Mouse (Mus musculus): ENCODE results near the gene Ldhal6b. TPM values are rescaled to one million over a fixed set of nuclear protein-coding genes. Genes with fewer than 3 reads are reported as not detected.
A peak's percentile ranks its signal among the peaks of the same experiment; 100 is the strongest.

Gene Ldhal6b
- total RNA-seq, 4 experiments from 2014 or later, result 0.73 to 3.9 (median 1.8) TPM

GRCm38 (mm10) chr17:5410336-5410735 is 8.2 kb downstream of the Ldhal6b start:
- DNase-seq, result no peak

GRCm38 (mm10) chr17:5407030-5407429 is 11.5 kb downstream of the Ldhal6b start:
- DNase-seq, result no peak

GRCm38 (mm10) chr17:5406566-5406965 is 12.0 kb downstream of the Ldhal6b start:
- DNase-seq, result no peak

GRCm38 (mm10) chr17:5403885-5404284 is 14.7 kb downstream of the Ldhal6b start:
- no peak for DNase-seq

- peak; percentile 73 for DNase-seq
Observed at GRCm38 (mm10) chr17:5402624-5403023, 15.9 kb downstream of the Ldhal6b start.

- DNase-seq, result peak; percentile 35
Observed at GRCm38 (mm10) chr17:5402069-5402468, 16.5 kb downstream of the Ldhal6b start.

- no peak for DNase-seq
Observed at GRCm38 (mm10) chr17:5401288-5401687, 17.3 kb downstream of the Ldhal6b start.

GRCm38 (mm10) chr17:5400435-5401090 is 18.0 kb downstream of the Ldhal6b start:
- no peak for DNase-seq

- peak; percentile 59 for DNase-seq
Observed at GRCm38 (mm10) chr17:5397148-5398007, 21.2 kb downstream of the Ldhal6b start.

GRCm38 (mm10) chr17:5396213-5396612 is 22.4 kb downstream of the Ldhal6b start:
- DNase-seq, result no peak

- no peak for DNase-seq
Observed at GRCm38 (mm10) chr17:5395454-5396205, 22.9 kb downstream of the Ldhal6b start.

GRCm38 (mm10) chr17:5390682-5391081 is 27.9 kb downstream of the Ldhal6b start:
- DNase-seq, result no peak

- DNase-seq, result no peak
Observed at GRCm38 (mm10) chr17:5388351-5388750, 30.2 kb downstream of the Ldhal6b start.

GRCm38 (mm10) chr17:5386885-5387545 is 31.6 kb downstream of the Ldhal6b start:
- no peak for DNase-seq

GRCm38 (mm10) chr17:5385694-5386093 is 32.9 kb downstream of the Ldhal6b start:
- DNase-seq, result no peak

GRCm38 (mm10) chr17:5377930-5378310 is 40.6 kb downstream of the Ldhal6b start:
- DNase-seq, result no peak

GRCm38 (mm10) chr17:5377151-5377929 is 41.2 kb downstream of the Ldhal6b start:
- DNase-seq, result no peak

GRCm38 (mm10) chr17:5372951-5373350 is 45.6 kb downstream of the Ldhal6b start:
- no peak for DNase-seq

GRCm38 (mm10) chr17:5371521-5371920 is 47.0 kb downstream of the Ldhal6b start:
- no peak for DNase-seq

- DNase-seq, result no peak
Observed at GRCm38 (mm10) chr17:5371032-5371431, 47.5 kb downstream of the Ldhal6b start.

Measured in adrenal gland, adult 8-10 months (tissue).